Mouse (Mus musculus) cerebellum, adult 9-11 months (tissue): ENCODE measurements around the gene Ift22.
"Not testable (repeated sequence)": the region's sequence is repeated elsewhere in the genome, so short reads cannot be mapped to it uniquely, and the experiment has no call there.

Source experiments
- DNase-seq: peaks from one replicate; pipeline ENCODE4 v3.0.0; 2022

The Ift22 gene

GRCm38 (mm10) chr5:136914183-136914582 lies 6.2 kb downstream of the Ift22 start:
- DNase-seq = no peak

GRCm38 (mm10) chr5:136917613-136918242 lies 9.8 kb downstream of the Ift22 start:
- no peak for DNase-seq

GRCm38 (mm10) chr5:136918655-136919472 lies 10.9 kb downstream of the Ift22 start:
- DNase-seq = peak; percentile 87

- DNase-seq = peak; percentile 43
Measured at GRCm38 (mm10) chr5:136919546-136920301, 11.8 kb downstream of the Ift22 start.

- DNase-seq = no peak
Measured at GRCm38 (mm10) chr5:136922830-136923229, 14.9 kb downstream of the Ift22 start.

GRCm38 (mm10) chr5:136923751-136924478 lies 16.0 kb downstream of the Ift22 start:
- DNase-seq = no peak

- DNase-seq = peak; percentile 64
Measured at GRCm38 (mm10) chr5:136929073-136929472, 21.1 kb downstream of the Ift22 start.

- DNase-seq = peak; percentile 2
Measured at GRCm38 (mm10) chr5:136931896-136932295, 23.9 kb downstream of the Ift22 start.

- DNase-seq = no peak
Measured at GRCm38 (mm10) chr5:136932956-136933355, 25.0 kb downstream of the Ift22 start.

- no peak for DNase-seq
Measured at GRCm38 (mm10) chr5:136933930-136934329, 26.0 kb downstream of the Ift22 start.

- DNase-seq = no peak
Measured at GRCm38 (mm10) chr5:136935905-136936695, 28.1 kb downstream of the Ift22 start.

GRCm38 (mm10) chr5:136936750-136937149 lies 28.8 kb downstream of the Ift22 start:
- no peak for DNase-seq

- no peak for DNase-seq
Measured at GRCm38 (mm10) chr5:136937621-136938020, 29.7 kb downstream of the Ift22 start.

- no peak for DNase-seq
Measured at GRCm38 (mm10) chr5:136939284-136939683, 31.3 kb downstream of the Ift22 start.

GRCm38 (mm10) chr5:136940029-136940428 lies 32.1 kb downstream of the Ift22 start:
- DNase-seq = not testable (repeated sequence)

GRCm38 (mm10) chr5:136940845-136941560 lies 33.1 kb downstream of the Ift22 start:
- DNase-seq = no peak

- no peak for DNase-seq
Measured at GRCm38 (mm10) chr5:136942781-136943180, 34.8 kb downstream of the Ift22 start.

GRCm38 (mm10) chr5:136943382-136943781 lies 35.4 kb downstream of the Ift22 start:
- no peak for DNase-seq

GRCm38 (mm10) chr5:136945084-136945483 lies 37.1 kb downstream of the Ift22 start:
- no peak for DNase-seq

- no peak for DNase-seq
Measured at GRCm38 (mm10) chr5:136947874-136948273, 39.9 kb downstream of the Ift22 start.
